Mouse (Mus musculus): ENCODE results near the gene Thap11. TPM values are rescaled to one million over a fixed set of nuclear protein-coding genes. Genes with fewer than 3 reads are reported as not detected.

Gene Thap11
- total and polyA plus RNA-seq, 2 experiments from 2014 or later, result 35.5 to 59.5 TPM

GRCm38 (mm10) chr8:105835318-105835717 lies 19.6 kb upstream of the Thap11 start:
- peak; percentile 41 for ATAC-seq (ENCODE audit: insufficient read depth, low read depth)

GRCm38 (mm10) chr8:105836991-105837390 lies 17.9 kb upstream of the Thap11 start:
- ATAC-seq (ENCODE audit: insufficient read depth, low read depth), result no peak
- 83% methylated on average over 6 of the region's 6 CpGs for WGBS

More at GRCm38 (mm10) chr8:105835318-105835717, 19.6 kb upstream of the Thap11 start:
- H3K4me3 ChIP-seq (ENCODE audit: low read depth, low read length), result no peak overlapping the region
- no peak overlapping the region for H3K9ac ChIP-seq (replicated peaks; ENCODE audit: low read depth, low read length)
- no peak for DNase-seq (ENCODE audit: low spot score)
- no peak overlapping the region for H3K4me2 ChIP-seq (ENCODE audit: low read depth, low read length)
- WGBS, result 30% methylated on average over 11 of the region's 11 CpGs
- H3K27me3 ChIP-seq (ENCODE audit: control insufficient read depth, insufficient read depth, low read length), result no peaks in the 10 kb centered on the region
- no peaks in the 10 kb centered on the region for H3K9me3 ChIP-seq (replicated peaks; ENCODE audit: control insufficient read depth, low read length)
- H3K4me1 ChIP-seq (ENCODE audit: control insufficient read depth, insufficient read depth), result no peaks in the 10 kb centered on the region
- H3K36me3 ChIP-seq (replicated peaks; ENCODE audit: control insufficient read depth, insufficient read depth, low read length), result no peaks in the 10 kb centered on the region
- H3K27ac ChIP-seq (ENCODE audit: low read depth), result no peak overlapping the region
- TF ChIP-seq CTCF (IDR thresholded peaks at IDR 0.05; ENCODE audit: low read depth) (peak; percentile 63), EP300 (IDR thresholded peaks at IDR 0.05; ENCODE audit: low read depth) (no peak)

GRCm38 (mm10) chr8:105839209-105839608 lies 15.7 kb upstream of the Thap11 start:
- no peak for DNase-seq (ENCODE audit: low spot score)
- no peak for TF ChIP-seq EP300 (IDR thresholded peaks at IDR 0.05; ENCODE audit: low read depth)
- TF ChIP-seq CTCF (IDR thresholded peaks at IDR 0.05; ENCODE audit: low read depth), result no peak
- Histone ChIP-seq H3K27me3 (ENCODE audit: control insufficient read depth, insufficient read depth, low read length) (no peaks in the 10 kb centered on the region), H3K9me3 (replicated peaks; ENCODE audit: control insufficient read depth, low read length) (no peaks in the 10 kb centered on the region), H3K4me3 (ENCODE audit: low read depth, low read length) (no peak overlapping the region), H3K27ac (ENCODE audit: low read depth) (no peak overlapping the region), H3K36me3 (replicated peaks; ENCODE audit: control insufficient read depth, insufficient read depth, low read length) (peaks cover 8% of the 10 kb centered on the region), H3K4me1 (ENCODE audit: control insufficient read depth, insufficient read depth) (no peaks in the 10 kb centered on the region), H3K4me2 (ENCODE audit: low read depth, low read length) (no peak overlapping the region), H3K9ac (replicated peaks; ENCODE audit: low read depth, low read length) (no peak overlapping the region)
- ATAC-seq (ENCODE audit: insufficient read depth, low read depth), result no peak
- 87% methylated on average over 5 of the region's 5 CpGs for WGBS

More at GRCm38 (mm10) chr8:105836991-105837390, 17.9 kb upstream of the Thap11 start:
- H3K4me1 ChIP-seq (ENCODE audit: control insufficient read depth, insufficient read depth), result no peaks in the 10 kb centered on the region
- no peaks in the 10 kb centered on the region for H3K36me3 ChIP-seq (replicated peaks; ENCODE audit: control insufficient read depth, insufficient read depth, low read length)
- no peak overlapping the region for H3K27ac ChIP-seq (ENCODE audit: low read depth)
- TF ChIP-seq CTCF (IDR thresholded peaks at IDR 0.05; ENCODE audit: low read depth) (no peak), EP300 (IDR thresholded peaks at IDR 0.05; ENCODE audit: low read depth) (no peak)
- no peak for DNase-seq (ENCODE audit: low spot score)
- no peak overlapping the region for H3K4me3 ChIP-seq (ENCODE audit: low read depth, low read length)
- no peaks in the 10 kb centered on the region for H3K27me3 ChIP-seq (ENCODE audit: control insufficient read depth, insufficient read depth, low read length)
- no peak overlapping the region for H3K9ac ChIP-seq (replicated peaks; ENCODE audit: low read depth, low read length)
- no peak overlapping the region for H3K4me2 ChIP-seq (ENCODE audit: low read depth, low read length)
- H3K9me3 ChIP-seq (replicated peaks; ENCODE audit: control insufficient read depth, low read length), result no peaks in the 10 kb centered on the region

GRCm38 (mm10) chr8:105846678-105847077 lies 8.3 kb upstream of the Thap11 start:
- Histone ChIP-seq H3K27ac (ENCODE audit: low read depth) (peak overlapping the region; percentile 43; the same call in 1 of the 2 replicates), H3K9ac (replicated peaks; ENCODE audit: low read depth, low read length) (no peak overlapping the region), H3K4me1 (ENCODE audit: control insufficient read depth, insufficient read depth) (peaks cover 10% of the 10 kb centered on the region; the same call in 1 of the 2 replicates), H3K27me3 (ENCODE audit: control insufficient read depth, insufficient read depth, low read length) (no peaks in the 10 kb centered on the region), H3K36me3 (replicated peaks; ENCODE audit: control insufficient read depth, insufficient read depth, low read length) (peaks cover 63% of the 10 kb centered on the region), H3K9me3 (replicated peaks; ENCODE audit: control insufficient read depth, low read length) (no peaks in the 10 kb centered on the region), H3K4me2 (ENCODE audit: low read depth, low read length) (no peak overlapping the region), H3K4me3 (ENCODE audit: low read depth, low read length) (no peak overlapping the region)
- TF ChIP-seq EP300 (IDR thresholded peaks at IDR 0.05; ENCODE audit: low read depth) (no peak), CTCF (IDR thresholded peaks at IDR 0.05; ENCODE audit: low read depth) (no peak)
- peak; percentile 69 for ATAC-seq (ENCODE audit: insufficient read depth, low read depth)
- DNase-seq (ENCODE audit: low spot score), result no peak
- WGBS, result 75% methylated on average over 11 of the region's 11 CpGs

- Histone ChIP-seq H3K27ac (ENCODE audit: low read depth) (no peak overlapping the region), H3K9me3 (replicated peaks; ENCODE audit: control insufficient read depth, low read length) (no peaks in the 10 kb centered on the region), H3K36me3 (replicated peaks; ENCODE audit: control insufficient read depth, insufficient read depth, low read length) (peaks cover 47% of the 10 kb centered on the region), H3K4me2 (ENCODE audit: low read depth, low read length) (no peak overlapping the region), H3K4me3 (ENCODE audit: low read depth, low read length) (no peak overlapping the region), H3K9ac (replicated peaks; ENCODE audit: low read depth, low read length) (no peak overlapping the region), H3K27me3 (ENCODE audit: control insufficient read depth, insufficient read depth, low read length) (no peaks in the 10 kb centered on the region), H3K4me1 (ENCODE audit: control insufficient read depth, insufficient read depth) (peaks cover 10% of the 10 kb centered on the region; the same call in 1 of the 2 replicates)
- TF ChIP-seq CTCF (IDR thresholded peaks at IDR 0.05; ENCODE audit: low read depth) (no peak), EP300 (IDR thresholded peaks at IDR 0.05; ENCODE audit: low read depth) (no peak)
- 70% methylated on average over 4 of the region's 4 CpGs for WGBS
- ATAC-seq (ENCODE audit: insufficient read depth, low read depth) (no peak), DNase-seq (ENCODE audit: low spot score) (no peak)
These were observed 4.9 kb upstream of the Thap11 start for GRCm38 (mm10) chr8:105850014-105850413.

- Histone ChIP-seq H3K9ac (replicated peaks; ENCODE audit: low read depth, low read length) (0 out of 2 replicates have a peak overlapping the region, but pooled peaks have one; percentile 17), H3K27ac (ENCODE audit: low read depth) (no peak overlapping the region), H3K4me3 (ENCODE audit: low read depth, low read length) (peak overlapping the region; percentile 8; the same call in 1 of the 2 replicates), H3K4me1 (ENCODE audit: control insufficient read depth, insufficient read depth) (peaks cover 10% of the 10 kb centered on the region; the same call in 1 of the 2 replicates), H3K9me3 (replicated peaks; ENCODE audit: control insufficient read depth, low read length) (no peaks in the 10 kb centered on the region), H3K4me2 (ENCODE audit: low read depth, low read length) (peak overlapping the region; percentile 44), H3K27me3 (ENCODE audit: control insufficient read depth, insufficient read depth, low read length) (no peaks in the 10 kb centered on the region), H3K36me3 (replicated peaks; ENCODE audit: control insufficient read depth, insufficient read depth, low read length) (peaks cover 41% of the 10 kb centered on the region)
- DNase-seq (ENCODE audit: low spot score) (no peak), ATAC-seq (ENCODE audit: insufficient read depth, low read depth) (no peak)
- WGBS, result 73% methylated on average over 7 of the region's 7 CpGs
- no peak for TF ChIP-seq CTCF (IDR thresholded peaks at IDR 0.05; ENCODE audit: low read depth)
- TF ChIP-seq EP300 (IDR thresholded peaks at IDR 0.05; ENCODE audit: low read depth), result no peak
These were observed 4.3 kb upstream of the Thap11 start for GRCm38 (mm10) chr8:105850611-105851010.
